Mouse (Mus musculus) bone marrow, adult 2 months (tissue): ENCODE results near the gene Rars. TPM values are rescaled to one million over a fixed set of nuclear protein-coding genes. Genes with fewer than 3 reads are reported as not detected.
A peak's percentile ranks its signal among the peaks of the same experiment; 100 is the strongest.
"Not testable (repeated sequence)": the region's sequence is repeated elsewhere in the genome, so short reads cannot be mapped to it uniquely, and the experiment has no call there.

Experiments
- H3K27ac ChIP-seq: fragments of 200-500 bp; 2 replicates; pipeline ENCODE4 v1.5.1; 2012; ENCODE audit warnings: low read depth, mild to moderate bottlenecking, control low read depth, inconsistent platforms, low read length; ENCODE audit not compliant: control insufficient read depth, poor library complexity, insufficient read depth
- H3K4me1 ChIP-seq: fragments of 200-500 bp; 2 replicates; pipeline ENCODE4 v1.6.1; 2011; ENCODE audit warnings: low read length; ENCODE audit not compliant: control insufficient read depth, insufficient read depth
- H3K4me3 ChIP-seq: fragments of 200-500 bp; replicated peaks from 2 replicates; pipeline ENCODE3; 2011; ENCODE audit warnings: mild to moderate bottlenecking, low read depth, low read length, control low read depth; ENCODE audit not compliant: control insufficient read depth
- CTCF ChIP-seq: fragments of 200-500 bp; IDR thresholded peaks from 2 replicates; pipeline ENCODE4 v1.5.1; 2011; ENCODE audit warnings: low read length, control low read depth; ENCODE audit not compliant: control insufficient read depth, insufficient read depth
- POLR2A ChIP-seq: fragments of 200-500 bp; IDR thresholded peaks from 2 replicates; pipeline ENCODE4 v1.6.1; 2011; ENCODE audit warnings: low read depth, mild to moderate bottlenecking, control low read depth, low read length, borderline replicate concordance; ENCODE audit not compliant: control insufficient read depth
- WGBS: fragments of 180-500 bp; shearing (Covaris S2); methylation state at CpG from one replicate; pipeline ENCODE4 v1.1.7; 2018; 5-methylcytosine and 5-hydroxymethylcytosine counted together
- polyA plus RNA-seq: library from polyadenylated mRNA; stranded (reverse); fragments of >200 nt; gene quantifications from 2 replicates; pipeline ENCODE4 v1.2.4, GENCODE M21; 2011; ENCODE audit warnings: low replicate concordance; ENCODE audit not compliant: missing spikeins, insufficient read depth, insufficient read length

The Rars gene
- polyA plus RNA-seq, 1 experiment, result 44.1 TPM

- H3K4me1 ChIP-seq, result no peaks in the 10 kb centered on the region; the same call in 1 of the 2 replicates
- H3K27ac ChIP-seq, result no peak overlapping the region
- 70% methylated on average over 4 of the region's 4 CpGs for WGBS
- TF ChIP-seq CTCF, result no peak
- TF ChIP-seq POLR2A, result no peak
- no peak overlapping the region for H3K4me3 ChIP-seq
Observed at GRCm38 (mm10) chr11:35832139-35832538, 2.2 kb downstream of the Rars start.

GRCm38 (mm10) chr11:35827714-35828113 is 6.6 kb downstream of the Rars start:
- H3K4me1 ChIP-seq, result no peaks in the 10 kb centered on the region
- H3K4me3 ChIP-seq, result no peak overlapping the region
- no peak for TF ChIP-seq CTCF
- no peak for TF ChIP-seq POLR2A
- H3K27ac ChIP-seq, result peak overlapping the region; percentile 0; the same call in 1 of the 2 replicates
- 41% methylated on average over 6 of the region's 6 CpGs for WGBS

GRCm38 (mm10) chr11:35816316-35816715 is 18.0 kb downstream of the Rars start:
- Histone ChIP-seq H3K4me1 (no peaks in the 10 kb centered on the region), H3K27ac (no peak overlapping the region), H3K4me3 (no peak overlapping the region)
- 89% methylated on average over 12 of the region's 12 CpGs for WGBS
- no peak for TF ChIP-seq POLR2A
- TF ChIP-seq CTCF, result no peak

GRCm38 (mm10) chr11:35811458-35811857 is 22.8 kb downstream of the Rars start:
- Histone ChIP-seq H3K4me3 (no peak overlapping the region), H3K4me1 (no peaks in the 10 kb centered on the region), H3K27ac (no peak overlapping the region)
- WGBS, result 84% methylated on average over 10 of the region's 10 CpGs
- no peak for TF ChIP-seq CTCF
- TF ChIP-seq POLR2A, result no peak

- no peak for TF ChIP-seq POLR2A
- no peak for TF ChIP-seq CTCF
- H3K4me3 ChIP-seq, result no peak overlapping the region
- H3K4me1 ChIP-seq, result no peaks in the 10 kb centered on the region
- H3K27ac ChIP-seq, result no peak overlapping the region
- WGBS, result 62% methylated on average over 5 of the region's 5 CpGs
Observed at GRCm38 (mm10) chr11:35801332-35801731, 33.0 kb downstream of the Rars start.

GRCm38 (mm10) chr11:35798874-35799273 is 35.4 kb downstream of the Rars start, which contains the start of gene Fbll1:
Gene Fbll1, minus strand, starts transcription at chr11:35798884.
- 19% methylated on average over 11 of the region's 11 CpGs for WGBS
- Histone ChIP-seq H3K4me3 (no peak within 1 kb of the TSS), H3K27ac (no peak within 1 kb of the TSS; the same call in 1 of the 2 replicates), H3K4me1 (no peaks in the 10 kb centered on the region)
- TF ChIP-seq POLR2A (no peak), CTCF (no peak)

- Histone ChIP-seq H3K4me3 (no peak overlapping the region), H3K4me1 (no peaks in the 10 kb centered on the region), H3K27ac (no peak overlapping the region; the same call in 1 of the 2 replicates)
- TF ChIP-seq CTCF (no peak), POLR2A (no peak)
- 7% methylated on average over 23 of the region's 23 CpGs for WGBS
Observed at GRCm38 (mm10) chr11:35798495-35798820, 35.8 kb downstream of the Rars start.

- WGBS, result 8% methylated on average over 83 of the region's 86 CpGs
- Histone ChIP-seq H3K27ac (no peak overlapping the region; the same call in 1 of the 2 replicates), H3K4me3 (no peak overlapping the region), H3K4me1 (no peaks in the 10 kb centered on the region)
- TF ChIP-seq CTCF, result no peak
- no peak for TF ChIP-seq POLR2A
Observed at GRCm38 (mm10) chr11:35797751-35798494, 36.4 kb downstream of the Rars start.

GRCm38 (mm10) chr11:35792800-35793199 is 41.5 kb downstream of the Rars start:
- not testable (repeated sequence) for H3K27ac ChIP-seq, H3K4me3 ChIP-seq, H3K4me1 ChIP-seq
- 41% methylated on average over 5 of the region's 5 CpGs for WGBS
